Mouse (Mus musculus) forebrain, embryonic 14.5 days (tissue): ENCODE measurements around the gene Ano4. TPM values are rescaled to one million over a fixed set of nuclear protein-coding genes. Genes with fewer than 3 reads are reported as not detected.

Experiments
- ATAC-seq: fragments of 200-750 bp; cut with Nextera tagmentation; 2 replicates; pipeline ENCODE4 v1.8.0; 2017; ENCODE audit warnings: mild to moderate bottlenecking, moderate library complexity
- DNase-seq: peaks from one replicate; pipeline ENCODE4 v3.0.0-alpha.2; 2015; ENCODE audit warnings: low spot score
- H3K27ac ChIP-seq: fragments of 300-500 bp; sonication (generic); 2 replicates; pipeline ENCODE4 v1.5.1; 2014; ENCODE audit warnings: low read depth, mild to moderate bottlenecking, control low read depth, low read length, moderate library complexity
- H3K27me3 ChIP-seq: fragments of 300-500 bp; sonication (generic); replicated peaks from 2 replicates; pipeline ENCODE4 v1.6.1; 2014; ENCODE audit warnings: low read length, control low read depth, mixed read lengths; ENCODE audit not compliant: control insufficient read depth, insufficient read depth
- H3K36me3 ChIP-seq: fragments of 300-500 bp; sonication (generic); 2 replicates; pipeline ENCODE4 v1.6.1; 2014; ENCODE audit warnings: low read length, control low read depth; ENCODE audit not compliant: control insufficient read depth, insufficient read depth
- H3K4me1 ChIP-seq: fragments of 300-500 bp; sonication (generic); 2 replicates; pipeline ENCODE4 v1.6.1; 2014; ENCODE audit warnings: antibody characterized with exemption, low read length, control low read depth; ENCODE audit not compliant: control insufficient read depth, insufficient read depth
- H3K4me2 ChIP-seq: fragments of 300-500 bp; sonication (generic); 2 replicates; pipeline ENCODE4 v1.6.1; 2014; ENCODE audit warnings: mild to moderate bottlenecking, control low read depth, low read length
- H3K4me3 ChIP-seq: fragments of 300-500 bp; sonication (generic); 2 replicates; pipeline ENCODE4 v1.5.1; 2014; ENCODE audit warnings: low read depth, low read length, control low read depth
- H3K9ac ChIP-seq: fragments of 300-500 bp; sonication (generic); 2 replicates; pipeline ENCODE4 v1.6.1; 2014; ENCODE audit warnings: mild to moderate bottlenecking, low read length, control low read depth, moderate library complexity
- H3K9me3 ChIP-seq: fragments of 300-500 bp; sonication (generic); replicated peaks from 2 replicates; pipeline ENCODE4 v1.6.1; 2016; ENCODE audit warnings: low read length, control low read depth, mixed read lengths; ENCODE audit not compliant: control insufficient read depth
- WGBS: fragments of 180-500 bp; shearing (Covaris S2); extraction: QIAGEN DNeasy Blood & Tissue Kit; methylation state at CpG from one replicate; pipeline ENCODE4 v1.1.7; 2014; 5-methylcytosine and 5-hydroxymethylcytosine counted together
- polyA plus RNA-seq: library from polyadenylated mRNA; unstranded; fragments of >200 nt; fragmentation: Nextera tagmentation; extraction: Ambion mirVana; gene quantifications from 2 replicates; pipeline ENCODE4 v1.2.1, GENCODE M21; 2014

The Ano4 gene
- polyA plus RNA-seq, 1 experiment from 2014 or later, result 4.7 TPM

- H3K4me2 ChIP-seq, result no peak overlapping the region
Observed at GRCm38 (mm10) chr10:89222284-89222989, 122.1 kb downstream of the Ano4 start.

DNA sequence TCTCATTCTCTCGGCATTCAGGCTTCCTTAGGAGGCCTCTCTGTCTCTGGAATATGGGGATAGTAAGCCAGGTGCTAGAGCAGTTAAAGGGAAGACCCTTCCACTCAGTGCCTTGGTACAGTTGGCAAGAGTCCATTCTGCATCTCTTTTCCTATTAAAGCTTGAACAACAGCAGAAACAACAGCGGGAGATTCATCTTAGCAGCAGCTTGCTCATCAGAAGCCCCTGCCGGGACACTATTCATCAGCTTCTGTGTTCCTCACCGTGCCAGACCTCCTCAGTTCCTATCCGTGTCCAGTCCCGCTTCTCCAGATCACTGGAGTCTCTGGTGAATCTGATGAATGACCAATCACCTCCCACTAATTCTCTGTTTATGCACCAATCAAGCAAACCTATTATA, 128.5 kb downstream of the Ano4 start:
- H3K27me3 ChIP-seq, result no peaks in the 10 kb centered on the region

More at GRCm38 (mm10) chr10:89222284-89222989, 122.1 kb downstream of the Ano4 start:
- Histone ChIP-seq H3K27ac (no peak overlapping the region), H3K4me3 (no peak overlapping the region), H3K9me3 (no peaks in the 10 kb centered on the region), H3K27me3 (no peaks in the 10 kb centered on the region), H3K36me3 (no peaks in the 10 kb centered on the region), H3K4me1 (no peaks in the 10 kb centered on the region), H3K9ac (no peak overlapping the region)
- WGBS, result 81% methylated on average over 6 of the region's 6 CpGs
- ATAC-seq, result no peak
- no peak for DNase-seq

GRCm38 (mm10) chr10:89205858-89206257, 138.7 kb downstream of the Ano4 start:
- peak; percentile 32 for DNase-seq
- no peaks in the 10 kb centered on the region for H3K27me3 ChIP-seq

More for the DNA sequence above, 128.5 kb downstream of the Ano4 start:
- H3K9ac ChIP-seq, result no peak overlapping the region
- DNase-seq, result no peak
- WGBS, result 73% methylated on average over 6 of the region's 6 CpGs
- H3K4me1 ChIP-seq, result no peaks in the 10 kb centered on the region
- no peaks in the 10 kb centered on the region for H3K36me3 ChIP-seq
- ATAC-seq, result no peak
- no peak overlapping the region for H3K4me3 ChIP-seq
- no peaks in the 10 kb centered on the region for H3K9me3 ChIP-seq
- H3K4me2 ChIP-seq, result no peak overlapping the region
- H3K27ac ChIP-seq, result no peak overlapping the region

GRCm38 (mm10) chr10:89196444-89196843, 148.1 kb downstream of the Ano4 start:
- no peak for ATAC-seq
- no peak overlapping the region for H3K4me3 ChIP-seq
- no peak for DNase-seq
- H3K9ac ChIP-seq, result no peak overlapping the region
- H3K4me1 ChIP-seq, result no peaks in the 10 kb centered on the region
- no peaks in the 10 kb centered on the region for H3K36me3 ChIP-seq
- H3K9me3 ChIP-seq, result no peaks in the 10 kb centered on the region
- no peak overlapping the region for H3K27ac ChIP-seq
- WGBS, result 91% methylated on average over 10 of the region's 10 CpGs
- H3K27me3 ChIP-seq, result no peaks in the 10 kb centered on the region
- no peak overlapping the region for H3K4me2 ChIP-seq

More at GRCm38 (mm10) chr10:89205858-89206257, 138.7 kb downstream of the Ano4 start:
- no peak overlapping the region for H3K9ac ChIP-seq
- H3K9me3 ChIP-seq, result no peaks in the 10 kb centered on the region
- 47% methylated on average over 2 of the region's 2 CpGs for WGBS
- H3K4me2 ChIP-seq, result no peak overlapping the region
- no peaks in the 10 kb centered on the region for H3K36me3 ChIP-seq
- H3K4me3 ChIP-seq, result no peak overlapping the region
- no peaks in the 10 kb centered on the region for H3K4me1 ChIP-seq
- H3K27ac ChIP-seq, result no peak overlapping the region
- no peak for ATAC-seq

DNA sequence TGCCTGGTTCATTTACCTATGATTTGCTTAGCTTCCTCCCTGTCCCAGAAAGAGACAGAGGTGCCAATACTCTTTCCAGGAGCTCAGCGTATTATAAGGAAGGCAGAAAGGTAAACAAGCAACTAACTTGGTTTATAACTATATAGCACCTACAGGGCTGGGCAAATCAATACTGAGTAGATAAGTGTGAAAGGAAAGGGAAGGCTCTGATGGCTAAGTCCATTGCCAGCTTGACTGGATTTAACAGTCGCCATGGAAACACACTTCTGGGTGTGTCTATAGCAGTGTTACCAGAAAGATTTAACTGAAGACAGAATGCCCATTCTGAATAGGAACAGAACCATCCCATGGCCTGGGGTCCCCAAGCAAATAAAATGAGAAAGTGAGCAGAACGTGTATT, 149.5 kb downstream of the Ano4 start:
- H3K4me2 ChIP-seq, result no peak overlapping the region

DNA sequence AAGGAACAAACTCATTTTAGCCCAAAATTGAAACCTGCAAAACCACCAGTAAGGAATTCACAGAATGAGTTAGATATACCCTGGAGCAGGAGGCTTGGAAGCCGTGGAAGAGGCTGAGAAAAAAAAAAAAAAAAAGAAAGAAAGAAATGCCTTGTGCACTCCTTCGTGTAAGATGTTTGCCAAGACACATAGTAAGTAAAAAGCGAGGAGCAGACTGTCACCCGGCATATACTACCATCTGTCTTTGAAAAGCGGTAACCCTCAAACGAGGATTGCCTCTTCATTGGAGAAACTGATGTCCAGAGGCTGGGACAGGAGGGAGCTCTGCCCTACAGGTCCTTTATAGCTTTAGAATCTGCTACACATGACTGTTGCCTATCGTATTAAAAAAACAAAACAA, 150.1 kb downstream of the Ano4 start:
- Histone ChIP-seq H3K9me3 (no peaks in the 10 kb centered on the region), H3K4me2 (no peak overlapping the region), H3K36me3 (no peaks in the 10 kb centered on the region), H3K27ac (no peak overlapping the region), H3K4me1 (no peaks in the 10 kb centered on the region), H3K27me3 (no peaks in the 10 kb centered on the region), H3K4me3 (no peak overlapping the region), H3K9ac (no peak overlapping the region)
- DNase-seq (peak; percentile 11), ATAC-seq (no peak)
- WGBS, result 79% methylated on average over 7 of the region's 7 CpGs

More for the DNA sequence above, 149.5 kb downstream of the Ano4 start:
- Histone ChIP-seq H3K27ac (no peak overlapping the region), H3K36me3 (no peaks in the 10 kb centered on the region), H3K4me1 (no peaks in the 10 kb centered on the region), H3K9ac (no peak overlapping the region), H3K27me3 (no peaks in the 10 kb centered on the region), H3K9me3 (no peaks in the 10 kb centered on the region), H3K4me3 (no peak overlapping the region)
- WGBS, result 82% methylated on average over 3 of the region's 3 CpGs
- no peak for DNase-seq
- no peak for ATAC-seq

DNA sequence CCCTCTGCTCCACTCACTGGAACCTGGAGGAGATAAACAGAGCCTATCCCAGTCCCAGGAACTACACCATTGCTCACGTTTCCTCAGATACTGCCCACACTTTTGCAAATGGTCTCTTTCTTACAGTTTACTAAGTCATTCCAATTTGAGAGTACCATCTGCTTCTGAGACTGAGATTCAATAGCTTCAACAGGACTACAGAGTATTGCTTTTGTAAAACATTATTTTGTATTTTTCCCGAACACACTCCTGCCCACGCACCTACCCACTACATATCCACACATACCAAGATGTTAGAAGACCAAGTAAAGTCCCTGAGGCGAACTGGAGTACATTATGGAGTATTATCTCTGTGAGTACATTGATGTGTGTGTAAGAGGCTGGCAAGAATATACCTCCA, 166.6 kb downstream of the Ano4 start:
- DNase-seq (no peak), ATAC-seq (no peak)
- Histone ChIP-seq H3K27me3 (no peaks in the 10 kb centered on the region), H3K9me3 (no peaks in the 10 kb centered on the region), H3K4me1 (no peaks in the 10 kb centered on the region), H3K4me3 (no peak overlapping the region), H3K27ac (no peak overlapping the region), H3K9ac (no peak overlapping the region), H3K36me3 (no peaks in the 10 kb centered on the region), H3K4me2 (no peak overlapping the region)
- WGBS, result 89% methylated on average over 4 of the region's 4 CpGs

GRCm38 (mm10) chr10:89164533-89164932, 180.0 kb downstream of the Ano4 start:
- no peak overlapping the region for H3K4me3 ChIP-seq
- no peaks in the 10 kb centered on the region for H3K27me3 ChIP-seq
- no peak overlapping the region for H3K4me2 ChIP-seq
- DNase-seq (no peak), ATAC-seq (no peak)
- no peak overlapping the region for H3K27ac ChIP-seq
- H3K9me3 ChIP-seq, result no peaks in the 10 kb centered on the region
- H3K9ac ChIP-seq, result no peak overlapping the region
- no peaks in the 10 kb centered on the region for H3K36me3 ChIP-seq
- no peaks in the 10 kb centered on the region for H3K4me1 ChIP-seq
- 96% methylated on average over 1 of the region's 1 CpGs for WGBS

DNA sequence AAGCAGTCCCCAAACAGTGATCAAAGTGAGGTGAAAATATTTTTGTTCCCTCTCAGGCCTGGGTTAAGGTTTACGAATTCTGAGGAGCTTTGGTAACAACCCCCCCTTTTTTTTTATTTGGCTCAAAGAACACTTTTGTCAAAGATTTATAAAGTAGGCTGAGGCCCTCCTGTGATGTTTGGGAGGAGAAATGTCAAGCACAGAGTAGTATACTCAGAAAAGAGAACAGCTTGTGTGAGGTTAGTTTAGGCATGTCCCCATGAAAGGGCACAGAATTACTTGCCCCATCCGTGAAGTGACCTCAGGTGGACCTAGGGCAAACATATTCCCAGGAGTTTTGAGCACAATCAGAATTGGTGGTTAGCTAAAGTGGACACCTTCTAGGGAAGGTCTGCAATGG, 189.1 kb downstream of the Ano4 start:
- Histone ChIP-seq H3K4me1 (no peaks in the 10 kb centered on the region), H3K27ac (no peak overlapping the region), H3K9ac (no peak overlapping the region), H3K9me3 (no peaks in the 10 kb centered on the region), H3K36me3 (no peaks in the 10 kb centered on the region), H3K4me3 (no peak overlapping the region), H3K27me3 (no peaks in the 10 kb centered on the region), H3K4me2 (no peak overlapping the region)
- DNase-seq (no peak), ATAC-seq (no peak)
- 74% methylated on average over 2 of the region's 2 CpGs for WGBS
